Mouse (Mus musculus): ENCODE measurements at regions not wholly inside any gene's neighbourhood (a gene's known extent, or its start where the extent isn't known, plus 50 kb on each side); places are given as distances from the start of the nearest gene placed in this dataset.

DNA sequence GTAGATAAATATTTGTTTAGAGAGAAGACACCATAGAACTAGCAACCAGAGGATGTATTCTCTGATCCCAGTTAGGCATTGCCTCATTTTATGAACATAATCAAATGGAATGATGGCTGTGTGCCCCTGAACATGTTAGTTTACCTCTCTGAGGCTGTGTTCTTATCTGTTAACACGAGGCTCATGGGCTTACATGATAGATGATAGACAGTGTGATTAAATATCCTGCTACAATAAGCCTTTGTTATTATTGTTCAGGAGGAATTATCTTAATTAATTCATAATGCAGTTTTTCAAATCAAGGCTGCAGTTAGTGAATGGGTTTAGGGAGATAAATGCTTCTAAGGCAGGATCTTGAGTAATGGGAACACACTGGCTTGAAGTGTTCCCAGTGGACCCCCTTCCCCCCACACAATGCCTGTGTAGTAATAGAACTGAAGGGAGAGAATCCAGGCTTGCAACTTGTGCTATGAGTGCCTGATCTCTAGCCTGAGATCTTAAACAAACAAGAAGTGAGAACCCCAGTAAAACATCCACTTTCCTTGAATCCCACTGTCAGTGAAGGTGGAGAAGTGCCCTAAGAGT lies 54.6 kb upstream of the Magi3 start:
- TF ChIP-seq POLR2A (IDR thresholded peaks at IDR 0.05; ENCODE audit: low read depth, low read length) (no peak), CTCF (conservative IDR thresholded peaks at IDR 0.05; ENCODE audit: insufficient read depth, insufficient read length, low read depth, low read length) (no peak)

Measured in kidney, adult 2 months (tissue).